Mouse (Mus musculus): Measurements from ENCODE around the gene Cdc25a.
A peak's percentile ranks its signal among the peaks of the same experiment; 100 is the strongest.

Gene Cdc25a

DNA sequence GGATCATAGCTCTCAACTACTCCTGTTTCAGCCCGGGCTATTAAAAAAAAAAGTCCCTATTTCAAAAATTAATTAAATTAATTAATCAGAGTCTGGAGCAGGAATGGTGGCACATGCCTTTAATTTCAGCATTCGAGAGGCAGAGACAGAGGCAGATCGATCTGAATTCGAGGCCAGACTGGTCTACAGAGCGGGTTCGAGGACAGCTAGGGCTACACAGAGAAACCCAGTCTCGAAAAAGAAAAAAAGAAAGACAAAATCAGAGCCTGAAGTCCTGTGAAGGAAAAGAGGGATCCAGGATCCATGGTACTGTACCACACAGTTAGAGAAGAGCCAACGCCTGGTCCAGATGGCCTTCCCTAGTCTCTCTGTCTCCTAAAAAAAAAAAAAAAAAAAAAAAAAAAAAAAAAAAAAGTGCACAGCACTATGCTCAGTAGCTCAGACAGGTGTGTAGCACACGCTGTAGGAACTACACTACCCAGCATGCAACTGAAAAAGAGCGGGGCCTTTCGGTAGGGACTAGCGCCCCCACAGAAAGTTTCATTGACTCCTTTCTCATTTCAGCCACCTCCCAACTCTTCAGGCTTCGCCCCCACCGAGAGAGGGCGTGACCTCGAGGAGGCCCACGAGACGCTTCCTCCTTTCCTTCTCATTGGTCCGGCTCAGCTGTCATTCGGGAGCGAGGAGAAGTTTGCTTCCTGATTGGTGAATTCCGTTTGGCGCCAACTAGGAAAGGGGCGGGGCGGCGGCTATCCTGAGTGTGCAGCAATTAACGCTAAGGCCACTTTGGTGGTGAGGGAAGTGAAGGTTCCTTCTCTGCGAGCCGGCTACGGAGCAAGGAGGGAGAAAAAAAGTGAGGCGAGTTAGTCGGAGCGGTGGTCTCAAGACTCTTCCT lies at the start of gene Cdc25a:
TSS of gene Cdc25a (plus strand) at position 783 of the 895 bp plus-strand sequence.
- DNase-seq (ENCODE audit: low read depth, low spot score), result peak; percentile 98

DNA sequence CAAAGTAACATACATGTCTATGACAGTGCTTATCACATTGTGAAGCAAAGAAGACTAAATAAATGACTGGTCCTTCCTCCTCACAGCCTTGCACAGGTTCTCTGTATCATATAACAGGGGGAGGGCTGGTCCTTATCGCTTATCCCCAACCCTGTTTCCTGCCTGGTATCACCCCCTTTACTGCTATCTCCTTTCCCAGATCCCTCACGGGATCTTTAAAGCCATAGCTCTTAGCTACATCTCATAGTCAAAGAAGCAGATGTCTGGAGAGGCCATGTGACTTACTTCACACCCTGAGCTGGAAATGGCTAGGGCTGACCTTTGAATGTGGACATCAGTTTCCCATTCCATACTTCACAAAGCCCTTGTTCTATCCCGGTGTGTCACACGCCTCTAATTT lies 49.6 kb upstream of the Cdc25a start:
- DNase-seq (ENCODE audit: low read depth, low spot score), result no peak

DNA sequence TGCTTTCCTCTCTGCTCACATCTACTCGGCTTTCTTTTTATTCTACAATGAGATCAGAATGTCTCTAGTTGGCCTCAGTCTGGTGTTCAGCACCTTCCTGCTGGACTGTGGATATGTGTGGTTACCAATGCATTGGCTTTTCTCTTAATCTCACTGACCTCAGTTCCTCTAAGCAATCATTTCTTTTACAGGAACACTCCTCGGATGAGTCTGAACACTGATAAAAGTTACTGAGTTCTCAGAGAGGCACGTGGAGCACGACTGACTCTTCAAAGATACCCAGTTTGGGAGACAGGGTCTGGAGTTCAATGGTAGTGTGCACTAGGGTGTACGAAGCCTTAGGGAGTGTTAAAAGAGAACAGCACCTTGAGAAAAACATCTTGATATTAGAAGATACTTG lies 49.2 kb upstream of the Cdc25a start:
- DNase-seq (ENCODE audit: low read depth, low spot score), result no peak

DNA sequence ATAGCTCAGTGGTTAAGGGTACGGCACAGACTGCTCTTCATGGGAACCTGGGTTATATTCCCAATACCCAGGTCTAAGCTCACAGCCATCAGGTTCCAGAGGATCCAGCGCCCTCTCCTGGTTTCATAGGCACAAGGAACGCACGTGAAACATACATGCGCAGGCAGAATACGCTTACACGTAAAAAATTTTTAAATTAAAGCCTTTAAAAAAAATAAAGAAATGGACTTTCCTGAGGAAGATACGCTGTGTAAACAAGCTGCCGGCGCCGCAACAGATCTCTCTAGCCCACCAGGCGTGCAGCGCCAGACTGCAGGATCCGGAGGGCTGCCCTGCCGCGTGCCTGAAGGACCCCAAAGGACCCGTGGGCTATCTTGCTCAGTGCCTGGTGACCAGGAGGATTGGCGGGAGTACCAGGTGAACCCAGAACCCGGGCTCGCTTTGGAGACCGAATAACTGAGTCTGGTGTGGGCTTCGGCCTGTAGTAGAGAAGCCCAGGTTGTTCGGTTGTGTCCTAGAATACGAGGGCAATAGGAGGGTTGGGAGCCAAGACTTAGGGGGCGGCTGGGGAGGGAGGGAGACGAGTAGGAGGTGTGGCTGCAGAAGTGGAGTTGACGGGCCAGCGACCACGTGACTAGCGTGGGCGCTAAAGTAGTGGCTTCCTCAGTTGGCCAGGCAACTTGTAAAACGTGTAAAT lies 42.8 kb upstream of the Cdc25a start, which contains the start of gene Nme6:
TSS of gene Nme6 (plus strand) at position 359 of the 697 bp plus-strand sequence.
- peak; percentile 87 for DNase-seq (ENCODE audit: low read depth, low spot score)

DNA sequence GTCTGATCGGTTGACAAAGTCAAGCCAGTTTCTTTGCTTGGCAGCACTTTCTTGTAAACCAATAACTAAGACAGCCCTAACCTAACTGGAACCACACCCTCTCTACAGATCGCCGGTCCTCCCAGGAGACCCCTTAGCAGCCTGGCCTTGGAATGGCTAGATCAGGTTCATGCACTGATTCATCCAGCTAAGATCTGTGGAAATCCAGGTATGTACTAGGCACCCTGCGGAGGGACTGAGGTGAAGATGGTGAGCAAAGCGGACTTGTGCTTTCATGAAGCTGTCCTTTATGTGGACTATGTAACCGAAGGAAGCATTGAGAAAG lies 42.3 kb upstream of the Cdc25a start:
- DNase-seq (ENCODE audit: low read depth, low spot score), result no peak

DNA sequence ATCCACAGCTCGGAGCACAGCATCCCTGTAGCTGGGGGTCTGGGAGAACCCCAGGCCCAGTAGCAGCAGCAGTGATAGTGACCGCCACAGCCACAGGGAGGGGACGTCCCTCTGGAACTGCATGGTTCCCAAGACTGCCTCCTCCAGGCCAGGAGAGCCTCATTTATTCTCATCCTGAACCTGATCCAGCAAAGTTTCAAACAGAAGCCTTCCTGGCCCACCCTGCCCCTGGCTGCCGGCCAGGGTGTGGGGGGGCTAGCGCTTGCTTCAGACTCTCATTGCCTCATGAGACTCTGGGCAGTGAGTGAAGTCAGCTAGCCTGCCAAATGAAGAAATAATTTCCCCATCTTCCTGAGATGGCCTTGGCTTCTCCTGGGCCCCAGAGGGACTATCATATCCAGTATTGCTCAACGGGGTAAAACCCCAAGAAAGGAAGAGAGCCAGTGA lies 26.0 kb upstream of the Cdc25a start, which contains the start of gene Camp:
TSS of gene Camp (minus strand) at position 306 of the 447 bp plus-strand sequence.
- no peak for DNase-seq (ENCODE audit: low read depth, low spot score)

DNA sequence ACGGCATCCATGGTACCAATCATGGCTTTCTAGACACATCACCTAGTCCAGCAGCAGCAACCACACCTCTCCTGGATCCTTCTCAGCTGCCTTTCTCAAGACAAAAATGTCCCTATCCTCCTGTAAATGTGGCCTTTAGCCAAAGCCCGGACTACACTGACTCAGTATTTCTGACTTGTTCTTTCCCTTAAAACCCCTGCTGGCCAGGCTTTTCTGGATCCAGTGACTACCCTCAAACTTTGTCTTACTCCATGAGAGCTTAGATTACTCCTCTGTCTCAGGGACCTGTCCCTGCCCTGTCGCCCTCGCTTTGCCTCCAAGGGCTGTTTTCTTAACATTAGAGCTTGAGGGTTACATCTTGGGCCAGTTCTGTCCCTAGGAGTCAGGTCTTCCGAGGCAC lies 25.3 kb upstream of the Cdc25a start:
- no peak for DNase-seq (ENCODE audit: low read depth, low spot score)

DNA sequence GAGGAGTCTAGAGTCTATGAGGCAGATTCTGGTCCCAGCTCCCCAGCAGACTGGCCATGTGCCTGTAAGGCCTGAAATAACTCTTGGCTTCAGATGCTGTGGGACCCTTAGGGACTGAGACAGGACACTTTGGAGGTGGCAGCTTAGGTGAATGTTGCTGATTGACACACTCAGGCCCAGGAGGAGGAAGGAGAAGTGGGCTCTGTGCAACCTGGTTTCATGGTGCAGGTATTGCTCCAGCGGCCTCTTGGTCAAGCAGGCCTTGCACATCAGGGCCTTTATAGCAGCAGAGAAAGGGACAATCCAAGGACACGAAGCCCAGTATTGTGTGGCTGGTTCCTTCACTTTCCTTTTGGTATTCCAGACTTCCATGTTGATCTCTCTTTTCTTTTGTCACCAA lies 21.0 kb upstream of the Cdc25a start:
- no peak for DNase-seq (ENCODE audit: low read depth, low spot score)

DNA sequence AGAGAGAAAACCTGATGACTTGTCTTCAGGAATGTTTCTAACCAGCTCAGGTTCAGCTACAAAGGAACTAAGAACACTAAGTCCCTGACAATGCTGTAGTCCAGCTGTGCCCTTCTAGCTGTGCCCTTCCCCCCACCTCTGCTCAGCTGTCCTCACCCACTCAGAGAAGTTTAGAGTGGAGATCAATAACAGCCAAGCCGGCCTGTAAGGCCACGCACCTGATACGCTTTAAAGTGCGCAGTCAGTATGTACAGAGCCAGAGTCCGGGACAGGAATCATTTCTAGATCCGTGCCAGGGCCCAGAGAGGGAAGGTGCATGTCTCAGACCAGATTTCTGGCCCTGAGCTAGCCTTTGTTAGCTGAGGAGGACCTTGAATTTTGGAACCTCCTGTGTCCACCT lies 19.4 kb upstream of the Cdc25a start:
- no peak for DNase-seq (ENCODE audit: low read depth, low spot score)

DNA sequence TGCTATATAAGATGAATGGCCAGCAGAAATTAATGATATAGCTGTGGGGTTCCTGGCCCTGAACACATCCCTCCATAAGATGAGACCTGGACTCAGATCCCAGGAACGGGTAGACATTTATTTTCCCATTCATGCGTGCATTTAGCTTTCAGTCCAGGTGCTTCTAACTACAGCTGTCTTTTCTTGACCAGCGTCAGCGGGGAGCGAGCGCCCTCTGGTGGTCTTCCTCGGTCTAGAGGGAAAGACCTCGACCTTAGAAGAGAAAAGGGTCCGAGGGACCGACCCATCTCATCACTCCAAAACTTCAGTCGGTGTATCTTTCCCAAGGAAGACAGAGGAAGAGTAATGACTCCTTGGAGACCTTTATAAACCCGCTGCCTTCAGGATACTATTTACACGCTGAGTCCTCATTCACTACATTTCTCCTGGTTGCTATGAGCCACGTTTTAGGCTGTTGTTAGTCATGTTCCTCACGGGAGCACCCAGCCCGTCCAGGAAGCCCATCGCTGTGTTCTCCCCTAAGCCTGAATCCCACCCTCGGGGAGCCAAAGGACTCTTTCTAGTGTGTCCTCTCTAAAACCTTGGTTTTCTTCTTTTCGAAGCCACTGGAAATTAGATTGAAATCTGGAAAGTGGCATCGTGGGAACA lies 12.9 kb upstream of the Cdc25a start:
- no peak for DNase-seq (ENCODE audit: low read depth, low spot score)

DNA sequence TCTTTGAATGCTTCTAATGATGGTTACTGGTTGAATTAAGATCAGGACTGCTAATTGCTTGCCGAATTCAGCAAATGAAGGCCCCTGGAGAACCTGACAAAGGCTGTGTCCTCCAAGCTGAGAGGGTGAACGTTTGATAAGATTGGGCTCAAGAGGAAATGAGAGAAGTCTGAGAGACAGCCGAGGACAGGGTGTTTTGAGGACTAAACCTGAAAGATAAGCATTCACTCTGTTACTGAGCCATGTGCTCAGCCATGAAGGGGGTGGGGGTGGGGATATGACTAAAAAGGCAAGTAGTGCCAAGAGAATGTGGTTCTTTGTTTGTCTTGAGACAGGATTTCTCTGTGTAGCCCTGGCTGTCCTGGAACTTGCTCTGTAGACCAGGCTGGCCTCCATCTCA lies 12.3 kb upstream of the Cdc25a start:
- DNase-seq (ENCODE audit: low read depth, low spot score), result no peak

DNA sequence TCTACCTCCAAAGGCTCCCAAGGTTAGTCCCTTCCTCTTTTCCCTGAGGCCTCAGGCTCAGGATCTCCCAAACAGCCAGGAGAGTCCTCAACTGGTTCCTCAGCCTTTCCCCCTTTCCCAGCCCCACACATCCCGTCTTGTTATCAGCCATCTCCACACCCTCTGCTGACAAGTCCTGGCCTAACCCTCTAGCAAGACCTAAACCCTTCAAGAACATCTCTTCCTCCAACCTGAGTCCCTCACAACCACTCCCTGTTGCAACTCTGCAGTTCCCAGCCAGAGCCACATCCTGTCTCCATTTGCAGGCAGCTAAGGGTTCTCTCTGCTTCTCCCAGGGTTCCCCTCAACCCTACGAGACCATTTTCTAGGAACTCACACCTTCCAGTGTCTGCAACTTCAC lies 9.2 kb upstream of the Cdc25a start:
- no peak for DNase-seq (ENCODE audit: low read depth, low spot score)

DNA sequence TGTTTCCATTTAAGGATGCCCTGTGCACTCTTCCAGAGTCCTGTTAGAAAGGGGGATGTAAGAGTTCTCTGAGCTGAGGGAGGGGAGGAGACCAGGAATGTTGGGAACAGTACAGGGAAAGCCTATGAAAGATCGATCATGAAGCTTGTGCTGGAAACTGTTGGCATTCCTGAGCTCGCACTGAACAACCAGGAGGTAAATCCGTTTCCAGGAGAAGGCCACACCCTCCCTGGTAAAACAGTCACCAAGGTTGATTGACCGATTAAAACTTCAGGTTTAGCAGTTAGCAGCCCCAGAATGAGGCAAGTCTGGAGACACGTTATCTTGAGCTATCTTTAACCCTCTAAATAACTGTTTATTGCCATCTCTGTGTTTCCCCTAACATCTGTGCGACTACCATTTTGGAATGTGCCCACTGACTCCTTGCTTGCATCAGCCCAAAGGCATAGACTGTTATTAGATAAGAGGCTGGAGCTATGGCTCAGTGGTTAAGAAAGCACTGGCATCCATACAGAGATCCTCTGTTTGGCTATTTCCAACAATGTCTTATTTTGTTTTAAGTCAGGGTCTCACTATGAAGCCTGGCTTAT lies 4.3 kb upstream of the Cdc25a start:
- DNase-seq (ENCODE audit: low read depth, low spot score), result no peak

DNA sequence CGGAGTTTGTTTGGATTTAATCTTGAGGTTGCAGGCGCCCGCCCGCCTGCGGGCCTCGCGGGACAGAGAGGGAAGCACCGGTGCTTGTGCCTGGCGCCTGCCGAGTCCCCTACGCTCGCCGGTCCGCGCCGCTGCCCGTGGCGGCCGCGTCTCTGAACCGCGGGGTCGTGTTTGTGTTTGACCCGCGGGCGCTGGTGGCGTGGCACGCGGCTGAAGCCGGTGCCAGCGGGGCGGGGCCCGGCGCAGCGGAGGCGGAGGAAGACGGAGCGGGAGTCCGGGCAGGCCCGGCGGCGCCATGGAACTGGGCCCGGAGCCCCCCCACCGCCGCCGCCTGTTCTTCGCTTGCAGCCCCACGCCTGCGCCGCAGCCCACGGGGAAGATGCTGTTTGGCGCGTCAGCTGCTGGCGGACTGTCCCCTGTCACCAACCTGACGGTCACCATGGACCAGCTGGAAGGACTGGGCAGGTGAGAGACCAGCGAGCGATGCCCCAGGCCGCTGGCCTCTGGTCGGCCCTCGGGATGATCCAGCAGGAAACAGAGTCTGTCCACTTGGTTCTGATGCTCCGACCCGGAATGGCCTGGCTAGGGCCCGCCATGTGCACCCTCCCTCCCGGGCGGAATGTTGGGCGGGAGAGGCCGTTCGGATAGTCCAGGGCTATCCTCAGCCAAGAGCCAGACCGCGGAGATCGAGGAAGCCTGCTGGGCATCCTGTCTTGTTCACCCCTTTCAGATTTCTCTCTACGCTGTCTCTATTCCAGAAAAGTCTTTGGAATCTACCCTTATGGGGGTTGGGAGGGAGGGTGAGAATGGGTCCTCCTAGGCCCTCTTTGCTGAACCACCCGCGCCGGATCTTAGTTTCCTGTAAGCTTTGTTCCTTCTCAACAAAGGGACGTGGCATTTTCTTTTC lies 569 bp downstream of the Cdc25a start:
- no peak for DNase-seq (ENCODE audit: low read depth, low spot score)

DNA sequence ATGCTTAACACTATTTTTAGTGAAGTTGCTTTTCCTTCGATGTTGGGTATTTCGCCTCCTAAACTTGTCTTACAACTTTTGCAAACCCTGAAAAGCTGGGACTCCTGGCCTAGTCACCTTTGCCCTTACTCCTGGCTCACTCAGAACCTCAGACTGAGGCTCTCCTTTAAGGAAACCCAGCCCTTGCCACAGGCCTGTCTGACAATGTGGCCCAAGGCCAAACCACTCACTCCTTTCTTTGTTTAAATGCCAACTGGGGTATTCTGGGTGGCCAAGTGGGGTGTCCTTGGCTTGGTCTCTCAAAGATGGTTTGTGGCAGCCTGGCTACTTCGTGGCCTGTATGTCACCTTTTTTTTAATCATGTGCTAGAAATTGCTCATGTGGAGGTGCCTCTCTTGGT lies 1.4 kb downstream of the Cdc25a start:
- DNase-seq (ENCODE audit: low read depth, low spot score), result no peak

DNA sequence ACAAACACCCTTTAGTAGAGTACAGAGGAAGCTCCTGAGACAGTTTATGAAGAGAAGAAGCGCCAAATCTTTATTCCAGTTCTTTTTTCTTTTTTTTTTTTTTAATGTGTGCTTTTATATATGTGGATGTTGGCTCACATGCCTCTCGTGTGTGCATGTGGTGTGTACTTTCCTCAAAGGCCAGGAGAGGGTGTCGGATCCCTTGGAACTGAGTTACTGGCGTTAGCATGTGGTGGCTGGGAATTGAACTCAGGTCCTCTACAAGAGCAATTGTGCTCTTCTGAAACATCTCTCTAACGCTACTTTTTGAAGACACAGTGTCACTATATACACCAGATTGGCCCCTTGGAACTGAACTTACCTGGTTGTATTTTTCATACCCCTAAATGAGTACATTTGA lies 2.3 kb downstream of the Cdc25a start:
- DNase-seq (ENCODE audit: low read depth, low spot score), result no peak

DNA sequence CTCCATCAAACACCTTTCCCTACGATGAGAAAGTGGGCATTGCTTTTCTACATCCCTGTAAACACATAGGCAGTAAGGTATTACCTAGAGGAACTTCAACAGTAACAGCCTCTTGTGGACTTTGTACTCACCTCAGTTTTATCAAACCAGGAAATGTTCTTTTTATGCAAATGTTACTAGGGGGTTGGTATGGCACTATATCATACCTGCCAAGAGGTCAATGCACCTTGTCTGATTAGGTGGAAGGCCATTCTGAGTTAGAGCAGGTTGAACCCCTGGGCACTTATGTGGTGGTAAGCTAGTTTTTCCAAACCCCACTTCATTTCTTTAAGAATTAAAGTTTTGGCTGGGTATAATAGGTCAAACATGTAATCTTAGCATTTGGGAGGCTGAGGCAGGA lies 3.9 kb downstream of the Cdc25a start:
- no peak for DNase-seq (ENCODE audit: low read depth, low spot score)

DNA sequence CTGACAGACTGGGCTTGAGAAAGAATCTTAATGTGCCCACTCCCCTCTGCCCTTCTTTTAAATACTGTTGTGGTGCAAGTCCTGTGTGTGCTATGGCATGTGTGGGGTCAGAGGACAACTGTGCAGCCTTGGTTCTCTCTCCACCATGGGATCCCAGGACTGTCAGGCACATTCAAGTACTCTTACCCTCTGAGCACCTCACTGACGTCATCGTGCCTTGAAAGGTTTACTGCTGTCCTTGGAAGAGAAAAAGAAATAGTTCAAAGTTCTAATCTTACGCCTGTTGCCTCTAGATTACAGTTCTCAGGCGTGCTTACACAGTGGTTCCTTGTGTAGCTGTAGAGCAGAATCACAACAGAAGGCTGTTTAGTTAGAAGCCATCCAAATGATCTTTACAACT lies 10.9 kb downstream of the Cdc25a start:
- no peak for DNase-seq (ENCODE audit: low read depth, low spot score)

DNA sequence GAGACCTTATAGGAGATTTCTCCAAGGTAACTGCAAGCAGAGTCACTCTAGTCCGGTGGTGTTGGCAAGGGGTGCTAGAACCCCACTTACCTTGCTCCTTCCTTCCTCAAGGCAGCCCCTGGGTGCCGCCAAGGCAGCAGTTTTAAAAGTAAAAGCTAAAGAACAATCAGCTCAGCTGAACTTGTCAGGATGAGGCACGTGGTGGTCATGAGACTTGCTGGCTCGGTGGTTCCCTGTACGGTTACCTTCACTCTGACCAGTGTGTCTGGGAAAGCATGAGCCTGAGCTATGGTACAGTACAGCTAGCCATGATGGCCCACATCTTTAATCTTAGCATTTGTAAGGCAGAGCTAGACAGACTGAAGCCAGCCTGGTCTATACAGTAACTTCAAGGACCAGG lies 11.9 kb downstream of the Cdc25a start:
- DNase-seq (ENCODE audit: low read depth, low spot score), result no peak

DNA sequence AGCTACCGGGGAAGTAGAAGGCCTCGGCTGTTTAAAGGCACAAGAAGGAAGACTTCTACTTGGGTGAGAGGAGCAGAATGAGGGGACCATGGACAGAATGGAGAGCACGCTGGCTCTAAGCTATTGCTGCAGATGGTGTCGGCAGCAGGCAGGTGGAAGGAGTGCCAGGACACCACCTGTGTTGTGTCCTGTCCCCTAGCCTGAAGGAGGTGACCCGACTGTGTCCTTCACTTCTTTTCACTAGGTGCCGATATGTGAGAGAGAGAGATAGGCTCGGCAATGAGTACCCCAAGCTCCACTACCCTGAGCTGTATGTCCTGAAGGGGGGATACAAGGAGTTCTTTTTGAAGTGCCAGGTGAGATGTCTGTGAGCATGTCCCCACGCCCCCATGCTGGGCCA lies 16.1 kb downstream of the Cdc25a start:
- no peak for DNase-seq (ENCODE audit: low read depth, low spot score)

DNA sequence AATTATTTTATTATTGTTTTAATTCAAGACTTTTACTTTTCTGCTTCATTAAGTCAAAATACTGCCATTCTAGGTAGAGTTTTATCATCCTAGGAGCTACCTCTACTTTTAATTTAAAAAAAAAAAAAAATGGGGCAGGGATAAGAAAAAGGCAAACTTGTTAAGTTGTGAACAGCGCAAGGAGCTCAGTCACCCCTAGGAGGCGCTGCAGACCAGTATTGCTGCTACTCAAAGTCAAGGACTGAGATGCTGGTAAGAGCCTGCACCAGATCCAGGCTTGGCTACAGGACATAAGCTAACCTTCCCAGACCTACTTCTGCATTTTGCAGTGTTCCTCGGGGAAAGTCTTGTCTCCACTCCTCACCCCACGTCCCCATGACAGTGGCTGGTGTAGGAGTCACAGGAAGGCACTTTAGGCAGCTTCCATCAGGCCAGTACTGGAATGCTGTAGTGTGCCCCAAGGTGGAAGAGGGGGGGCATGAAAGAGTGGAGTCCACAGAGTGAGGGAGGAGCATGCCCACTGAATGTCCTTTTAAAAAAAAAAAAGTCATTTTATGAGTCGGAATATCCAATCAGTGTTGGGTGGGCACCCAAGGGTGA lies 17.4 kb downstream of the Cdc25a start:
- peak; percentile 66 for DNase-seq (ENCODE audit: low read depth, low spot score)

All from telencephalon, adult 2 months (tissue).